Mouse (Mus musculus) lung, postnatal 14 days (tissue): Measurements from ENCODE around the gene AL731706.1.
"Not testable (repeated sequence)": the region's sequence is repeated elsewhere in the genome, so short reads cannot be mapped to it uniquely, and the experiment has no call there.

Source experiments
- DNase-seq: peaks from one replicate; pipeline ENCODE4 v3.0.0; 2021

Gene AL731706.1

DNA sequence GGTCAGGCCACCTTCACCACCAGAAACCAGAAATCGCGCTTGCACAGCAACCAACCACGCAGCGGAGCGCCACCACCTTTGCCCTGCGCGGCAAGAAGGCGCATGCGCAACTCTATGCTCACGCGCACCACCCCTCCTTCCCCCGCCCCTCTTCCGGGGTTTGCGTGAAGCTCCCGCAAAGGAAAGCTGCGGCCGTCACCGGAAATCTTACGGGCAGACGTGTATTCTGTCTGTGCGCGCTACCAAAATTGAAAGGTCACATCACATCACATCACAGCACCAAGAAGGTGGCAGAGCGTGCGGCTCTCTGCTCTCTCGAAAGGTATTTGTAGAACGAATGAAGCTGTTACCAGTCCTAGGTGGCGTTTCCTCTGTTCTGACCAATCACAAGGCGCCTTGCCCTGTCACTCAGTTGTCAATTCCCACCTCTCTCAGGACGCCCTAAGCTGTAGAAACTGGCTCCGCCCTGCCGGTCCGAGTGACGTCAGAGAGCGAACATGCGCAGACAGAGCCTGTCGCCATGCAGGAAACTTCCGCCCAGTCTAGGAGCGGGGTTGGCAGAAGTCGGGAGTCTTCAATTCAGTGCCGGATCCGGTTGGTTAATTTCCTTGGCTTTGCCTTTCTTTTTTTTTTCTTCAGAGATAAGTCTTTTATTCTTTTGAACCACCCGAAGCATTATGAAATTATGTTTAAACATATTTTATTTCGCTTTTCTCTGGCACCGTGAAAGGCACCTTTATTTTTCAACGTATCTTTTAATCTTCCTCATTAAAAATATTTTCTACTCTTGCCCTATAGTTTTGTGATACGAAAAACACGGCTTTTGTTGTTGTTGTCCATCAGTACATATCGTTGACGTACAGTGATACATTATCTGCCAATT is at the start of gene AL731706.1, which contains the start of the genes Slx4ip and Mkks:
Gene AL731706.1 (minus strand): TSS at position 322 of the 883 bp plus-strand sequence.
Gene Slx4ip (plus strand): TSS at position 151 of the 883 bp plus-strand sequence.
Gene Mkks (minus strand): TSS at position 322 of the 883 bp plus-strand sequence.
- DNase-seq, result peak; percentile 99

DNA sequence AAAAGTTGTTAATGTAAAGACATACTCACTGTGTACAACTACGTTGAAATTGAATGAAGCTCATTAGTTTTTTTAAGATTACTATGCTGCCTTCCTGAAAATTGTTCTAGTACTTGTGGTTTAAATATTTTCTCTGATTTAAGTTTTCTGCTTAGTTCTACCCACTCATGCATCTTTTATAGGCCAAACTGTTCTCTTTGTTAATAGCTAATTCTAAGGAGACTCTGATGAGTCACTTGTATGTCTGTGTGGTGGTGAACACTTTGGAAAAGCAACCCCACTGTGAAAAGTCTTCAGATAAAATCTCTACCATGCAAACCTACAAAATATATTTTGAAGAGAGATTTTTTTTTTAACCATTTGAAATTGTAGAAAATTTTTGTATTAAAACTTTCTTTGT is 47.1 kb upstream of the AL731706.1 start:
- no peak for DNase-seq

DNA sequence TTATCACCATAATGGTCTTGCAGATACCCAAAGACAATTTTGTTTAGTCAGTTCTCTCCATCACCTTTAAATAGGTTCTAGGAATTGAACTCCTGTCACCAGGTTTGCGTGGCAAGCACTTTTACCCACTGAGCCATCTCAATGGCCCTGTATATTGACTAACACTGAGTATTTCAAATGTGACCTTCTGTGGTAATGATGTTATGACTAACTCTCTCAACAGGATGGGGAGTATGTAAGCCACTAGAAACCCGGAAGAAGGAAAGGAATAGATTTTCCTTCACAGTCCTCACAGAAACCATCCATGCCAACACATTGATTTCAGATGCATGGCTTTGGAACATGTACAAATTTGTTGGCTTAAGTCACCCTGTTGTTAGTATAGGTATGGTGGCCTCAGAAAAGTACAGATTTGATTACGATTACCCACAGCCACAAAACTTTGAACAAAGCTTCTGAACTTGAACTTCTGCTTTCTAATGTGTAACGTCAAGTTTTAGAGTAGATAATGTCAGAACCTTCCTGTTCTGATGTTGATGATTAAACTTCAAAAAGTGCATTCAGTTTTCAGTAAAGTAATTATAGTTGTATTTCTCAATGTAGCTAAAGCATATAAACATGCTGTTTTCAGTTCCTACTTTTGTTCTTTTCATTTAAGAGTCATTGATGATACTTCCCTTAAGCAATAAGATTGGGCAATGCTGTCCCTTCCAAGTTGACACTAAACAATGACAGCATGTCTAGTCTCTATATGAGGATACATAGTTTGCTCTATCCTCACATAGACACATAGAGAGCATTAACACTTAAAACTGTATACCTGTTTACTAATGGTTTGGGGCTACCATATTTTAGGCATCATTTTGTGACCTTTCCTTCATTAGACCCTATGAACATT is 45.5 kb upstream of the AL731706.1 start:
- DNase-seq, result no peak

DNA sequence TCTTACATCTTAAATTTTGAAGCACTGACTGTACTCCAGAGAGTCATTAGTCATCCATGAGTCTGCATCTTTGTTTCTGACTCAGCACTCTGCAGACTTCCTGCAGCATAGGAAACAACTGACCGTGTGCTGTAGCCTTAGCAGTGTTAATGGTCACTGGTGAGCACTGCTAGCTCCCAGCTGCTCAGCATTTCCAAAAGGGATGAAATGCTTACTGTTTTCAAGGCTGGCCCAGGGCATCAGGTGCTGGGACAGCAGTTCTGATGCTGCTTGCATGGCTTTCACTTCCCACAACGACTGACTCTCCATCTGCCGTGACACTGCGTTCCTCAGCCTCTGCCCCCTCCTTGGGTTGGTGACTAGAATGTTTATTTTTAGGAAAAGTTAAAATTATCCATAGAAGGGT is 29.8 kb upstream of the AL731706.1 start:
- DNase-seq, result no peak

DNA sequence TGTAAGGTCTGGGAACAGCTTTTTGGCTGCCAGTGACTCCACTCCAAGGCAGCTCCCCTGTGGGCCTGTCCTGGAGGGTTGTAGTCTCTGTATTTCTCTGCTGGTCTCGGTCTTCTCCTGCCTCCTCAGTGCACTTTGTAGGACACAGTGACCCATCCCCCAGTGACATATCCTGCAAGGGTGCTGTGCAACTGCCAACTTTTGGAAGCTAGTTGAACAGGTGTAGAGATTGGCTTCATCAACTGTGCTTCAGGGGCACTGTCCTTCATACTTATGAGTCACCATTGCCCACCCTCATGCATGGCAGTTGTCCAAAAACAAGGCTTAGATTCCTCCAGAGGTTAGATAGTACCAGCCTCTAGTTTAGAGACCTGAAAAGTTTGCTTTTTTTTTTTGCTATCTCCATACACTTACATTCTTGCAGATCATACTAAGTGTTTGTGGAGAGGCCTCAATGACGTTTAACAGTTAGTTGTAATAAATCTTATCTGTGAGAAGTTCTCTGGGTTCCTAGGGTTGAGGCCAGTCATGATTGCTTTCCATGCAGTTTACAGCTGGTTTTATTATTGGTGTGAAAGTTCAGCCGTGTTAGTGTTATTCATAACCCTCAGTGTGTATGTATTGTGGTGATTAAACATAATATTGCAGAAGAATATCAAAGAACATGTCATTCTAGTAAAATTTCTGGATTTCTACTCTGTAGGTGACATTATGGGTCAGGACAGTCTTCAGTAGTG is 29.2 kb upstream of the AL731706.1 start:
- DNase-seq, result no peak

DNA sequence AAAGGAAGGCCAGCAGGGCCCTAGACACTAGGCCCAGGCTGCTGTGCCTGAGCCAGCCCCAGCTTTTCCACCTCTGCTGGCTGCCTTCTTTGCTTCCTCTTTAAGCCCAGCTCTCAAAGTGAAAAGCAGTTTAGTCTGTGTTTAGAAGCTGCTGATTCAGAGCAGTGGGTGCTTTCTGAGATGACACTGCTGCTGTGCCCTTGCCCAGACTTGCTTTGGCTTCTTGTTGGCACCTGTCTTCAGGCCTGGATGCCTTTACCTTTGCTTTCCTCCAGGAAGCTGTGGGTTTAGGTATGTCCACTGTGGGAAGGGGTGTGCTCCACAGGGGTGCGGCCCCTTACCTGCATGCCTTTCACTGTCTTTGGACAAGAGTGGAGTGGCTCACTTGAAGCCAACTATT is 28.2 kb upstream of the AL731706.1 start:
- DNase-seq, result no peak

DNA sequence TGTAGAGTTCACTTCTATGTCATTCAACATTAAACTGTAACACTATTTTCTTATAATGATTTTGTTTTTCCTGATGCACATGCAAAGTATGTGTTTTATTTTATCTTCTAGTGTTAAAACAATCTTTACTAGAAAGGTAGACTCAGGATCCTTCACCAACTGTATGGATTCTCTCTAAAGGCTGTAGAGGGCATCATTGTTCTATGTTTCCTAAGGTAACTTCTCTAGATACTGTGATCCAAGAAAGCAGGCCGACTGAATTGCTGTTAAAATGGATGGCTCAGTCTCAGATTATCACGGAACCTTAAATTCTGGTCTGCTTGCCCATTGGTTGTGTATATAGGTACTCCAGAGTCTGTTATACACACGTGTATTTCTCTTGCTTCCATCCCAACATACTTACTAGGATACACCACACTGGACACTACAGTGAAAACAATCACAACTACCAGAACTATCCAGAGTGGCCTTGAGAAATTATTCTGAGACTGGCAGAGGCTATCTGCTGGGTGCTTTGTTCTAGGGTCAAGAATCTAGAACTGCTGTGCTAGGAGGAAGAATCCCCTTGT is 23.2 kb upstream of the AL731706.1 start:
- DNase-seq, result no peak

DNA sequence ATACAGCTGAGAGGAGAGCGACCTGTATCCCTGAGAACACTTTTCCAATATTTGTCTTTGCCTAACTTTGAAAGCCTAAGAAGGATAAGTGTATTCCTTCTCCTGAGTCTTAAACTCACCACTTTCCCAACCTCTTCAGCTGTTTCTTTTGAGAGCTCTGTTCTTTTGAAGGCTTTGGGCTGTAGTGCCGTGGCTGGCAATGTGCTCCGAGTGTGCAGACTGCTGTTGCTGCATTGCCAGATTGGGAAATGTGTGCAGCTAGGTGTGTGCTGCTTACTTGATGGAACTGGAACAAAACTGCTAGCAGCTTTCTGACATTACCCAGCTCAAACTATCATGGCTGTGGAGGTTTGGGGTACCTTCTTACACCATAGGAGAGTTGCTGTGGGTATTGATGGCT is 21.8 kb upstream of the AL731706.1 start:
- peak; percentile 9 for DNase-seq

DNA sequence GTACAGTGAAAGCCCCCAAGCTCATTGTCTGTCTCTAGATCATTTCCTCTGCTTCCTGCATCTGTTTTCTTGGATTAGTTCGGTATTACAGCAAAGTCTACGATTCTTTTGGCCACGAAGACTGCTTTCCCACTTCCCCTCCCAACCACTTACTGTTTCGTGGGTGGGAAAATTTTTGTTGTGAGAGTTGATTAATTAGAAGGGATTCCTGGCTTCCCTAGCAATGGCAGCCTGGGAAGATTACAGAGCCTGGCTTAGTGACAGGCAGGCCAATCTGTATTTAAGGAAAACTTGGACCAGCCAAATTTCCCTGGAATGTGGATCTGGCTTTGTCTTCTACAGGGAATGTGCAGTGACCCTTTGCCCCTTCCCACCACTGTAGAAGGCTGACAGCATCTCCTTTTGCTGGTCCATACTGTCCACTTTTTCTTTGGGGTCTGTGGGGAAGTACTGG is 20.8 kb upstream of the AL731706.1 start:
- no peak for DNase-seq

DNA sequence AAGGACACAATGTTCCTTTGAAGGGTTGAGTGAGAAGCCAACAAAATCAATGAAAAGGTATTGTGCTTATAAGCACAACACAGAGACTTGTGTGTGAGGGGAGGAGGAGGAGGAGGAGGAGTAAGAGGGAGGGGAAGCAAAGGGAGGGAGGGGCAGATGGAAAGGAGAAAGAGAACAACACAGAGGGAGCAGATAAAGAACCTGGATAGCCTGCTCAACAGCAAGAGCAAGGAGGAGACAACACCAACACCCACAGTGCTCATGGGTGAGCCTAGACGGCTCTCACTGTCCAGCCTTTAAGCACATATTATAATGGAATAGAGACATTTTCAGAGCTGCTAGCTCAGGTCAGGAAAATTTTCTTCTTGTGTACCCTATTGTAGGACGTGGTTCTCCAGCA is 18.1 kb upstream of the AL731706.1 start:
- DNase-seq, result no peak

DNA sequence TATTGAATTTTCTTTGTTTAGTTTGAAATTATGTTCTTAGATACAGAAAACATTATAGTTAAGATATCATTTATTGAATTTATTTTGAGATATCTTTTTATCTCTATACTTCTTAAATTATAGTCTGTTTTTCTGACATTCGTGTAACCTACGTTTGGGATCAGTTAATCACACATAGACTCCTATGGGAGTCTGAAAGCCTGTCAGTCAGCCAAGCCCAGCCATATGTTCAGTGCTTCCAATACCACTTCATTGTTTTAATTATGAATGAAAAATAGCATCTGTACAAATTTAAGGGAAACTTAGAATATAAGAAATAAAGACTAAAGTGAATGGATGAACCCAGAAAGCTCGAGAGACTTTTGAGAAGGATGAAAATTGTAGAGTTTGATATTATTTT is 17.4 kb upstream of the AL731706.1 start:
- no peak for DNase-seq

DNA sequence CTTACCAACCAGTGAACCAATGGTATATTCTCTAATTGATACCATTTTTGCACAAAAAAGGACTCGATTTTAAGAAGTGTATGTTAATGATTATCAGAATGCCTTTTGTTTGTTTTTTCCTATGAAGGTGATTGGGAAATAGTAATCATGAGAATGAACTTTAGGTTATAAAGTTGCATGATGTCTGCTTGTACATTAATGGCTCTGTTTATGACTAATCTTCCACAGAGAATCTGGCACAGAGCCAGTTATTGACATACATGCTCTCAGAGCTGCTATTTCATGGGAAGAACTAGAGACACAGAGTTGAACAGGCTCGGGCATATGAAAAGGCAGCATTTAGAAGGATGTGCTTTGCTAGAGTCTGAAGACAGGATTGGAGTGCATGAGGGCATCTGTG is 4.9 kb upstream of the AL731706.1 start:
- no peak for DNase-seq

DNA sequence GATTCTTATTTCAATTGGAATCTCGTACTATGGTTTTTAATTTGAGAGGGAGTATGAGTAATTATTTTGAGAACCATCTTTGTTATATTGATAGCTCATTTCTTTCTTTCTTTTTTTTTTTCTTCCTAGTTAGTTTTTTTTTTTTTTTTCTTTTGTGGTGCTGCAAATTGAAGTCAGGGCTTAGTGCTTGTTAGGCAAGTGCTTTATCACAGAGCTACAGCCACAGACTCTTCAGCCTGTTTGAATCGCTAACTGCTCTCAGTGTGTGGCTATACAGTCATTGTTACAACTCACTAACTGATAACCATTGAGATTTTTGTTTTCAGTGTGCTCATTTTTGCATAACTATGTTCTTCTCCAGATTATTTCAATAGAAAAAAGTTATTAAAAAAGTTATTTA is 3.3 kb upstream of the AL731706.1 start:
- DNase-seq, result no peak

DNA sequence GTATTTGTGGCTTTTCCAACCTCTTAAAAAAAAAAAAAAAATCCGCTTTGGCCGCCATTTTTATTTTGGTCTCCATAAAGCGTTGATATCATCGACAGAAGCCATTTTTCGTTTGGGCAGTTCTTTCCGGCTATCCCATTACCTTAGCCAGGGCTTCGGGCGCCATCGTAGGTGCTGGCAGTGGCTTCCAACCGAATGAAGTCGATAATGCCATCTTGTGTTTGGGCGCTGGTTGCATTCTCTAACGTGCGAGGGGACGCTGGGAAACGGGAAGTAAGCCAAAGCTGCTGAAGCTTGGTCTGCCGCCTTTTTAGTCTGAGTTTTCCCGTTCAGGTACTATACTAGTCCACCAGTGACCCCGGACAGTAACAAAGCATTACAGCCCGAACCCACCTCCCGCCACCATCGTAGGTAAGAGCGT is 772 bp upstream of the AL731706.1 start:
- DNase-seq, result peak; percentile 94

DNA sequence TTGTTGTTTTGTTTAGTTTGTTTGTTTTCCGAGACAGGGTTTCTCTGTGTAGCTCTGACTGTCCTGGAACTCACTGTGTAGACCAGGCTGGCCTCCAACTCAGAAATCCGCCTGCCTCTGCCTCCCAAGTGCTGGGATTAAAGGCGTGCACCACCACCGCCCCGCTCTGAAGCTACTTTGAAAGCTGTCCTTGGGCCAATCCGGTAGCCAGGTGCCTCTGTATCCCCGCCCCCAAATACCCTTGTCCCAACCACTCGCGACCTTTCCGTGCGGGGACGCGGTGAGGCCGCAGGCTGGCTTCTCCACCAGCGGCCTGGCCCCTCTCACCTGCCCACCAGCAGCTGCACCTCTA is 497 bp downstream of the AL731706.1 start:
- DNase-seq, result not testable (repeated sequence)

DNA sequence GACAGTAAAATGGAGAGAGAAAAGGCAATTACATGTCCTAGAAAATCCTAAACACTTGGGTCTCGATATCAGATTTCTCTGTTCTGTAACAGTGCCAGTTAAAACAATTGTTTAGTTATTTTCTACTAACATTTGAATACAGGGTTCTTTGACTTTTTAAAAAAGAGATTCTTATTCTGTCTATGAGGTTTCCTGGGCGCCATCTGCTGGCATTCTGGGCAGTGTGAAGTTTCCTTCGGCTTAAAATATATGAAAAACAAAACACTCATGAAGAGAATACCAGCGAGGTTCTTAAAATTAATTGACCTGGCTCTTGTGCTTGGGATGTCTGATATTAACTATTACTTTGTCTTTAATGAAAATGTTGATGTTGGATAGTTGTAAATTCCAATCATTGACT is 4.3 kb downstream of the AL731706.1 start:
- peak; percentile 34 for DNase-seq

DNA sequence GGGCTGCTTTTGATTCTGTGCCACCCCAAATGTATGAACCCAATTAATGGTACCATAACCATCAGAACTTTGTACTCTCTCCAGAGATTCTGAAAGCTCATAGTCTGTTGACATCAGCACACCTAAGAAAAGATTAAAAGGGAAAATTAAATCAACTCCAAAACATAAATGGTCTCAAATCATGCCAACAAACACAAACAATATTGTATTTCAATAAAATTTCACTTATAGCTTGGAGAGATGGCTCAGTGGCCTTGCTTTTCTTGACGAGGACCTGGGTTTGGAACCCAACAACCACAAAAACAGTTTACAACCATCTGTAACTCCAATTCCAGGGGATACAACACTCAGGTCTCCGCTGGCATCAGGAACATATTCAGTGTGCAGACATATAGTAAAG is 5.6 kb downstream of the AL731706.1 start, which contains the start of gene AL731706.2:
Gene AL731706.2 (minus strand): TSS at position 101 of the 400 bp plus-strand sequence.
- no peak for DNase-seq

DNA sequence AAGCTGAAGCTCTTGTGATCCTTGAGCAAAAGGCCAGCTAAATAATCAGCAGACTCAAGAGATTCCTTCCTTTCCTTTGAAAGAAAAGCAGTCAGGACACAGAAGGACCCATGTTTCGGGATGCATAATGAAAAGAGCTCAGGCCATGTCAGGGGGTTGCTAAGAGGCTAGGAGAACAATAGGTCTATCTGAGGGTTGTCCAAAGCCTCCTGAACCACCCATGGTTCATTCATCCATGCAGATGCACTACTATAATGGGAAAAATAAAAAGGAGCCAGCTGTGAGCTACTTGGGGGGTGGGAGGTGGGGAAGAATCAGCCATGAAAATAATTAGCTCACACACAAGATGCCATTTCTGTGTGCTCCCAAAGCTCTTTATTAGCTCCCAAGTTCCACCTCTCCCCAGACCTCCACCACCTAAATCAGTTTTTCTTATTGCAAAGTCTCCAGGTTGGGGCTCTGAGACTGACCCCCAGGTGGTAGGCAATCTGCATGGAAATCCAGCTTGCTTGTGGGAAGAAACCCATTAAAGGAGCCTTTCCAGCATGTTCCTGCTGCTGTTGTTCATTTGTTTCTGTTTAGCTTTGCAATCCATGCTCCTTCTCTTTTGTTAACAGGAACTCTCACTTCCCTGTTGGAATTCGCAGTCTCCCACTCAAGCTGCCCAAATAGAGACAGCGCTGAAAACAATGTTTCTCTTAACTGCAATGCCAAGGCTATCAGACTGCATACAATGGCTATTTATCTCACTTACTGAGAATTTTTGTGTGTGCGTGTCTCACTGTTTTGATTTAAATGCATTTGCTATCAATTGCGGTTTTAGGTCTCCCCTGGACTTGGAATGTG is 36.4 kb downstream of the AL731706.1 start:
- no peak for DNase-seq

DNA sequence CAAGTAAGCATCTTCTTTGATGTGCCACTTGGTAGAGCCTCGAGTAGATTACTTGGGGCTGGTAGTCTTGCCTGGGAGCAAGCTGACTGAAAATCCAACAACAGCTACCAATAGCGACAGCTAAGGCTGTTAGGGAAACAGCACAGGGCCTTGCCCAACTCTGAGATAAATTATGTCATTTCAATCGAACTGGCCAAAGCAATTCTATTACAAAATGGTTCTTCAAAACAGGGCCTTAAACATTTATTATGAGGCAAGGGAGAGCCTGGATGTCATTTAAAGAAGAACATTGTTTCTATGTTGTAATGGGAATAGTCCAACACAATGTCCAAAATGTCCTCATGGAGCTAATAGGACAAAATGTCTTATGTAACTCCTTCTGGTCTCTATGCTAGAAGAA is 40.8 kb downstream of the AL731706.1 start:
- DNase-seq, result no peak

DNA sequence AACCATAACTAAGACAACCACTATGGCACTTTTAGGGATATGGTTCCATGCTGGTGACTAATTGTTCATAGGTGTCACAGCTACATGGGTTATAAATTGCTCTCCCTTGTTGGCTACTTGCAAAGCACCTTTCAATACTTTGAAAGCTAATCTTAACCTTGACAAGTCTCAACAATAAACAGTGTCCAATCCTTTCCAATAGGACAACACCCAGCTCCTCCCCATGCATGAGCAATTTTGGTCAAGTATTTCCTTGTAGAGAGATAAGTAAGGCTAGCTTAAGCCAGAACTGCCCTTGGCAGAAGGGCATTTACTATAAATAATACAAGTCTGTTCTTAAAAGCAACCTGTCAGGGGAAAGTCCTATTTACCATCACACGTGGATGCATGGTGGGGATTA is 53.2 kb downstream of the AL731706.1 start:
- DNase-seq, result no peak

DNA sequence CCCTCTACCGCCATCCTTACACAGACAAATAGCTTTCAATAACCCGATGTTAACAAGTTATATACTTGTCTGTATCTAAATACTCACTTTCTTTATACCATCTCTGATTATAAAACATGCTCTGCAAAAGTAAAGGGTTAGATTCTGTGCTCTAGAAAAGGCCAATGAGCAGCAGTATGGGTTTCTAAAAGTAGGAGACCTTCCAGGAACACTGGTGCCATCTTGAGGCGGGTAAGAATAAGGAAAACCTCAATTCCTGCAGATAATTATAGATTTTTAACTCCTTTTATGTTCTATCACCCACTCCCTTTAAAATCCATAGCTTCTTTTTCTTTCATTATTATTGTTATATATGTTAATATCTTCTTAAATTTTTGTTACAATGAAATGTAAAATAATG is 55.3 kb downstream of the AL731706.1 start:
- DNase-seq, result no peak

DNA sequence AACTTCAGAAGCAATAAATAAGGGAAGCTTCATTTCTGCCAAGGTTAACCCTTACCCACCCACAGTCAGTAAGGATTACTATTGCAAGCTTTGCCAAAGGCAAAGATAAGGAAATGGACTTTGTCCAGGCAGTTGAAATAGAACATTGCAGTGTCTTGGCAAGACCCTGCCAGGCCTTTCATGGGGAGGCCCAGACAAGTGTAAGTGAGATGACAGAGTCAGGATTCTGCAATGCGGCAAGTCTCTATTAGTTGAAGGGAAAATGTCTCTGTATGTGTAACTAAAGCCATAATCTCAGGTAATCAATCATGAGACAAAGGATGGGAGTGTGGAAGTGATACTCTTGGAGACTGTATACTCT is 56.5 kb downstream of the AL731706.1 start:
- DNase-seq, result no peak
